Mouse (Mus musculus) lung, embryonic 14.5 days (tissue): ENCODE results near the gene Arhgef11. TPM values are rescaled to one million over a fixed set of nuclear protein-coding genes. Genes with fewer than 3 reads are reported as not detected.

ENCODE experiments used
- ATAC-seq: fragments of 200-750 bp; cut with Nextera tagmentation; 2 replicates; pipeline ENCODE4 v1.8.0; 2017; ENCODE audit warnings: mild to moderate bottlenecking, moderate TSS enrichment, moderate library complexity; ENCODE audit not compliant: insufficient read depth
- DNase-seq: peaks from one replicate; pipeline ENCODE4 v3.0.0-alpha.2; 2015
- H3K27ac ChIP-seq: fragments of 300-500 bp; sonication (generic); 2 replicates; pipeline ENCODE4 v1.5.1; 2014; ENCODE audit warnings: low read depth, mild to moderate bottlenecking, moderate library complexity
- H3K27me3 ChIP-seq: fragments of 300-500 bp; sonication (generic); 2 replicates; pipeline ENCODE4 v1.6.1; 2014; ENCODE audit warnings: low read length, control low read depth; ENCODE audit not compliant: insufficient read depth
- H3K36me3 ChIP-seq: fragments of 300-500 bp; sonication (generic); 2 replicates; pipeline ENCODE4 v1.6.1; 2014; ENCODE audit warnings: control low read depth; ENCODE audit not compliant: insufficient read depth
- H3K4me1 ChIP-seq: fragments of 300-500 bp; sonication (generic); 2 replicates; pipeline ENCODE4 v1.6.1; 2014; ENCODE audit warnings: antibody characterized with exemption, control low read depth; ENCODE audit not compliant: insufficient read depth
- H3K4me2 ChIP-seq: fragments of 300-500 bp; sonication (generic); 2 replicates; pipeline ENCODE4 v1.6.1; 2014; ENCODE audit warnings: mild to moderate bottlenecking
- H3K4me3 ChIP-seq: fragments of 300-500 bp; sonication (generic); 2 replicates; pipeline ENCODE4 v1.5.1; 2014; ENCODE audit warnings: low read depth, low read length
- H3K9ac ChIP-seq: fragments of 300-500 bp; sonication (generic); 2 replicates; pipeline ENCODE4 v1.6.1; 2014
- H3K9me3 ChIP-seq: fragments of 300-500 bp; sonication (generic); 2 replicates; pipeline ENCODE4 v1.6.1; 2016; ENCODE audit warnings: low read depth, low read length, control low read depth
- CTCF ChIP-seq: IDR thresholded peaks from 2 replicates; pipeline ENCODE4 v1.5.1; 2016; ENCODE audit warnings: antibody characterized with exemption, low read depth
- whole genome bisulfite sequencing: fragments of 180-500 bp; shearing (Covaris S2); extraction: QIAGEN DNeasy Blood & Tissue Kit; methylation state at CpG from one replicate; pipeline ENCODE4 v1.1.7; 2014; 5-methylcytosine and 5-hydroxymethylcytosine counted together
- polyA plus RNA-seq: library from polyadenylated mRNA; unstranded; fragments of >200 nt; fragmentation: Nextera tagmentation; extraction: Ambion mirVana; gene quantifications from 2 replicates; pipeline ENCODE4 v1.2.1, GENCODE M21; 2014

The Arhgef11 gene
- polyA plus RNA-seq, 1 experiment from 2014 or later, result 18.8 TPM

- no peak for TF ChIP-seq CTCF
- no peaks in the 10 kb centered on the region for H3K9me3 ChIP-seq
- ATAC-seq, result no peak
- H3K27me3 ChIP-seq, result no peaks in the 10 kb centered on the region
- H3K36me3 ChIP-seq, result no peaks in the 10 kb centered on the region
- WGBS, result 50% methylated on average over 4 of the region's 4 CpGs
- peak overlapping the region; percentile 88; the same call in 1 of the 2 replicates for H3K9ac ChIP-seq
- no peak overlapping the region for H3K27ac ChIP-seq
- DNase-seq, result peak; percentile 18
- peak overlapping the region; percentile 90; the same call in 1 of the 2 replicates for H3K4me2 ChIP-seq
- H3K4me1 ChIP-seq, result peaks cover 10% of the 10 kb centered on the region
- 0 out of 2 replicates have a peak overlapping the region, but pooled peaks have one; percentile 78 for H3K4me3 ChIP-seq
Observed at GRCm38 (mm10) chr3:87616354-87616753, 1.0 kb upstream of the Arhgef11 start.

DNA sequence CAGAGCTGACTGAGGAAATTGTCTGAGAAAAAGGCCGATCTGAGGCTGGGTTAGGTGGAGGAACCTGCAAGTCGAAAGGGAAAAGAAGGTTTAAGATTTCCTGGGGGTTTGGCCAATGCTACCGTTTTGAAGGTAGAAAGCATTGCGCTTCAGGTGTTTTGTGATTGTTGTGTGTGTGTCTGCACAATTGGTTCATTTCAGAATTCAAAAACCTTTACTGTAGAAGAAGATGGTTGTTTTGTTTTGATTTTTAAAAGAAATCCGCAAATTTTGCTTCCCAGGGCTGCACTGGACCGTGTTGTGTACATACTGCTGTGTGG, 412 bp downstream of the Arhgef11 start:
- H3K9me3 ChIP-seq, result no peaks in the 10 kb centered on the region
- H3K9ac ChIP-seq, result peak overlapping the region; percentile 88
- H3K4me3 ChIP-seq, result peak overlapping the region; percentile 78
- TF ChIP-seq CTCF, result no peak
- peak overlapping the region; percentile 90 for H3K4me2 ChIP-seq
- ATAC-seq (no peak), DNase-seq (no peak)
- peaks cover 10% of the 10 kb centered on the region for H3K4me1 ChIP-seq
- H3K27ac ChIP-seq, result peak overlapping the region; percentile 91
- no peaks in the 10 kb centered on the region for H3K27me3 ChIP-seq
- no peaks in the 10 kb centered on the region for H3K36me3 ChIP-seq
- 0% methylated on average over 6 of the region's 6 CpGs for WGBS

GRCm38 (mm10) chr3:87618240-87618639, 881 bp downstream of the Arhgef11 start:
- peaks cover 10% of the 10 kb centered on the region for H3K4me1 ChIP-seq
- H3K27me3 ChIP-seq, result no peaks in the 10 kb centered on the region
- peak overlapping the region; percentile 91; the same call in 1 of the 2 replicates for H3K27ac ChIP-seq
- TF ChIP-seq CTCF, result no peak
- H3K9me3 ChIP-seq, result no peaks in the 10 kb centered on the region
- ATAC-seq, result no peak
- H3K9ac ChIP-seq, result peak overlapping the region; percentile 88
- H3K4me3 ChIP-seq, result peak overlapping the region; percentile 78
- H3K4me2 ChIP-seq, result peak overlapping the region; percentile 90
- H3K36me3 ChIP-seq, result no peaks in the 10 kb centered on the region
- DNase-seq, result no peak
- 2% methylated on average over 3 of the region's 3 CpGs for WGBS

GRCm38 (mm10) chr3:87618981-87619710, 1.8 kb downstream of the Arhgef11 start:
- Histone ChIP-seq H3K27ac (no peak overlapping the region), H3K9me3 (no peaks in the 10 kb centered on the region), H3K4me3 (peak overlapping the region; percentile 78), H3K9ac (peak overlapping the region; percentile 88), H3K27me3 (no peaks in the 10 kb centered on the region), H3K4me2 (peak overlapping the region; percentile 90), H3K36me3 (no peaks in the 10 kb centered on the region), H3K4me1 (peaks cover 10% of the 10 kb centered on the region)
- 28% methylated on average over 5 of the region's 5 CpGs for WGBS
- ATAC-seq (no peak), DNase-seq (peak; percentile 26)
- TF ChIP-seq CTCF, result no peak

GRCm38 (mm10) chr3:87620218-87620891, 3.0 kb downstream of the Arhgef11 start:
- Histone ChIP-seq H3K27ac (no peak overlapping the region), H3K4me2 (peak overlapping the region; percentile 90), H3K4me3 (peak overlapping the region; percentile 78), H3K36me3 (no peaks in the 10 kb centered on the region), H3K9me3 (no peaks in the 10 kb centered on the region), H3K4me1 (peaks cover 10% of the 10 kb centered on the region), H3K27me3 (no peaks in the 10 kb centered on the region), H3K9ac (peak overlapping the region; percentile 10)
- no peak for ATAC-seq
- peak; percentile 8 for DNase-seq
- 25% methylated on average over 7 of the region's 7 CpGs for WGBS
- no peak for TF ChIP-seq CTCF

- H3K27ac ChIP-seq, result no peak overlapping the region
- H3K4me3 ChIP-seq, result no peak overlapping the region
- no peaks in the 10 kb centered on the region for H3K27me3 ChIP-seq
- peaks cover 7% of the 10 kb centered on the region for H3K4me1 ChIP-seq
- DNase-seq (no peak), ATAC-seq (no peak)
- WGBS, result 83% methylated on average over 4 of the region's 4 CpGs
- no peaks in the 10 kb centered on the region for H3K36me3 ChIP-seq
- no peak for TF ChIP-seq CTCF
- H3K4me2 ChIP-seq, result no peak overlapping the region
- H3K9ac ChIP-seq, result no peak overlapping the region
- H3K9me3 ChIP-seq, result no peaks in the 10 kb centered on the region
Observed at GRCm38 (mm10) chr3:87624899-87625298, 7.5 kb downstream of the Arhgef11 start.

- ATAC-seq (no peak), DNase-seq (no peak)
- 85% methylated on average over 9 of the region's 9 CpGs for WGBS
- H3K27ac ChIP-seq, result no peak overlapping the region
- no peaks in the 10 kb centered on the region for H3K27me3 ChIP-seq
- no peaks in the 10 kb centered on the region for H3K36me3 ChIP-seq
- H3K9me3 ChIP-seq, result no peaks in the 10 kb centered on the region
- H3K9ac ChIP-seq, result no peak overlapping the region
- no peak overlapping the region for H3K4me3 ChIP-seq
- no peaks in the 10 kb centered on the region for H3K4me1 ChIP-seq
- H3K4me2 ChIP-seq, result no peak overlapping the region
- TF ChIP-seq CTCF, result no peak
Observed at GRCm38 (mm10) chr3:87630899-87631298, 13.5 kb downstream of the Arhgef11 start.
